Mouse (Mus musculus) CD4-positive, CD25-positive, alpha-beta regulatory T cell, adult 9 weeks (primary cell): Measurements from ENCODE around the gene Pde6c. TPM values are rescaled to one million over a fixed set of nuclear protein-coding genes. Genes with fewer than 3 reads are reported as not detected.

Source experiments
- polyA plus RNA-seq: library from polyadenylated mRNA; unstranded; fragments of 100-300 nt; shearing (Covaris generic); gene quantifications from one replicate; pipeline ENCODE4 v1.2.1, GENCODE M21; 2017

Gene Pde6c
- polyA plus RNA-seq = not detected

DNA sequence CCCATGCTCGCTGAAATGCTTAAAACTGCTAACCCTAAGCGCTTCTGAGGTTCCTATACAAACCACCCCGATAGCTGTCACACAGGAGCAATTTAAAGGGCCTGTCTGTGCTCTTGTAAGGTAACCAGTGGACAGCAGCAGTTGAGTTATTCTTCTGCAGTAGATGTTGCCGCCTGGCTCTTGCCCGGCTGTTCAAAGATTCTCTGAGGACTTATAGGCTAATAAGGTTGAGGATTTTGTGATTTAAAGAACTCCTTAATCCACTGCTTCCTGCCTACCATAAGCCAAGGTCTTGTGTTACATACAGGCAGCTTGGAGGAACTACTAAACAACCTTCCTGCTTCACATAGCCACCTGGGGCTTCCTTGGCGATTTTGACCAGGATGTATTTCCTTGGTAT is at the start of gene Pde6c:
TSS of gene Pde6c (plus strand) at position 301 of the 400 bp plus-strand sequence.

DNA sequence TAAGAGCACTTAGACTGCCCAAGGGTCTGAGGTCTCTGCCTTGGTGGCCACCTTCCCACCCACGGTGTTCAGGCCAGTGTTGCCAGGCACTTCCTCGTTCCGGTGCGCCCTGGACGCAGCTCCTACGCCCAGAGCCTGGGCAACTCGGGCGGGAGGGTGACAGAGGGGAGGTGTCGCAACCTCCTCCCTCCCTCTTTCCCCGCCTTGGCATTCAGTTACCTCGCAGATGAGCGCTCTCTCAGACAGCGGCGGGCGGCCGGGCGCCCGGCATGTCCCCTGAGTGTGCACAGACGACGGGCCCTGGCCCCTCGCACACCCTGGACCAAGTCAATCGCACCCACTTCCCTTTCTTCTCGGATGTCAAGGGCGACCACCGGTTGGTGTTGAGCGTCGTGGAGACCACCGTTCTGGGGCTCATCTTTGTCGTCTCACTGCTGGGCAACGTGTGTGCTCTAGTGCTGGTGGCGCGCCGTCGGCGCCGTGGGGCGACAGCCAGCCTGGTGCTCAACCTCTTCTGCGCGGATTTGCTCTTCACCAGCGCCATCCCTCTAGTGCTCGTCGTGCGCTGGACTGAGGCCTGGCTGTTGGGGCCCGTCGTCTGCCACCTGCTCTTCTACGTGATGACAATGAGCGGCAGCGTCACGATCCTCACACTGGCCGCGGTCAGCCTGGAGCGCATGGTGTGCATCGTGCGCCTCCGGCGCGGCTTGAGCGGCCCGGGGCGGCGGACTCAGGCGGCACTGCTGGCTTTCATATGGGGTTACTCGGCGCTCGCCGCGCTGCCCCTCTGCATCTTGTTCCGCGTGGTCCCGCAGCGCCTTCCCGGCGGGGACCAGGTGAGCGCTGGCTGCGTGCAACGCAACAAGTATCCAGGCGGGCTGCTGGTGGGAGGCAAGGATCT is 35.5 kb upstream of the Pde6c start, which contains the start of gene Ffar4:
TSS of gene Ffar4 (plus strand) at position 214 of the 901 bp plus-strand sequence.

DNA sequence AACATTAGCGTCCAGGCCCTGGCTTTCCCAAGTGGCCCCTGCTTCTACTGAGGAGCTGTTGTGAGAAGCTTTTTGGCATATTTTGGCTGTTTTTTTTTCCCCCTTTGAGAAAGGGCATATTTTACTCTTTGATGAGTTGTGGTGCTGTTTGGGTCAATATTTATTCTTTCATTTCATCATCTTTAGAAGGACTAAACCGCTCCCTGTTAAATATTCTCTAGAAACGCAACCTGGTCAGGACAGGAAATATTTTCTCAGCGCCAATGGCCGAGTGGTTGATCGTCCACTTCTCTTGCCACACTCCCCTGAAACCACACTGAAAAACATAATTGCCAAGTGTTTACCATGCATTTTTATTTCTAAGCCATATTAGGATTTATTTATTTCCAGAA is 7.4 kb upstream of the Pde6c start, which contains the start of gene Rbp4:
TSS of gene Rbp4 (minus strand) at position 63 of the 392 bp plus-strand sequence.

DNA sequence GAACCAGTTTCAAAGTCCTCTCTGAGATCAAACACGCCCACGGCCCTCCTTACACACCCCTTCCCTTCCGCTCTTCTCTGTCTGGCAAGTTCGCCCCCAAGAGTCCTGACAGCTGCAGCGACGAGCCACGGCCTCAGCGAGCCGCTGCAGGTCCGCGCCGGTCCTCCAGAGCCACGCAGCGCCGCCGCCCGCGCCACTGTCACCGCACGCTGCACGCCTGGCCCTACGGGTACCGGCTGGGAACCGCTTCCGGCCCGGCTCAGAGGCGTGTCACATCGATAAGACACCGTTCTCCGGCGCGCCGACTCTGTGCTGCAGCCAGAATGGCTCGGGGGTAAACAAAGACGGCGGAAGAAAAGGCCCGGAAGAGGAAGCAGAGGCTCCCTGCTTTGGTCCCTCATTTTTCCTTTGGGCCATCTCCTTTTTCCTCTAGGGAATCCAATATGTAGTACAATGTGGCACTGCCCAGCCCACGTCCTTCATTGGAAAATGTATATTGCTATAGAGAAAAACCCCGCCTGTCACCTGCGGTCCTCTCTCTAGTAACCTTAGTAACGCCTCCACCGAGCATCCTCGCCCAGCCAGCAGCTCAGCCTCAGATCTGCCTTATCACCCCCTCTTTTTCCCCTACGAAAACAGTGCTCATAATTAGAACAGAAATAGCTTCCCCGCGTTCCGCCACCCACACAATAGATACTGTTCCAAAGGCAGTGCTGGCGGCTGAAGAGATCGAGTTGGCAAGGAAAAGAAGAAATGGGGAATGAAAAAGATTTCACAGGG is 91.5 kb downstream of the Pde6c start, which contains the start of gene Fra10ac1:
TSS of gene Fra10ac1 (minus strand) at position 252 of the 780 bp plus-strand sequence.

Other genes starting within 250 kb of the Pde6c start
- gene Myof, start 89.2 kb upstream of the Pde6c start, polyA plus RNA-seq = 0.14 TPM
- 2.7 TPM for gene Cep55, start 77.8 kb upstream of the Pde6c start, polyA plus RNA-seq
- not detected for gene Ffar4, start 35.7 kb upstream of the Pde6c start, polyA plus RNA-seq
- gene Rbp4, start 7.5 kb upstream of the Pde6c start, polyA plus RNA-seq = not detected
- gene Fra10ac1, start 91.4 kb downstream of the Pde6c start, polyA plus RNA-seq = 17.1 TPM
- gene Lgi1, start 131.8 kb downstream of the Pde6c start, polyA plus RNA-seq = not detected